Mouse (Mus musculus) CH12.LX (cell line): ENCODE data around the gene Tubd1. TPM values are rescaled to one million over a fixed set of nuclear protein-coding genes. Genes with fewer than 3 reads are reported as not detected.
A peak's percentile ranks its signal among the peaks of the same experiment; 100 is the strongest.

Experiments
- DNase-seq: peaks from one replicate; pipeline ENCODE4 v3.0.0-alpha.2; 2013; ENCODE audit errors: extremely low read depth
- H3K27ac ChIP-seq: 2 replicates; pipeline ENCODE4 v1.5.1; 2012; ENCODE audit warnings: low read depth, mild to moderate bottlenecking, control low read depth, moderate library complexity; ENCODE audit not compliant: insufficient read depth
- H3K27me3 ChIP-seq: replicated peaks from 2 replicates; pipeline ENCODE3; 2012; ENCODE audit warnings: inconsistent platforms
- H3K36me3 ChIP-seq, 2 experiments: replicated peaks in 1 of 2; 2 replicates each; pipeline versions ENCODE3 to v1.6.1; 2012; ENCODE audit warnings: inconsistent platforms in 1 of 2, low read length in 1 of 2, mild to moderate bottlenecking in 1 of 2, mixed read lengths in 1 of 2, moderate library complexity in 1 of 2; ENCODE audit not compliant: control insufficient read depth in 1 of 2, insufficient read depth in 1 of 2
- H3K4me1 ChIP-seq, 2 experiments: 2 replicates each; pipeline ENCODE4 v1.6.1; 2012; ENCODE audit warnings: inconsistent platforms in 1 of 2, moderate library complexity in 1 of 2; ENCODE audit not compliant: insufficient read depth in 2 of 2, control insufficient read depth in 1 of 2
- H3K4me2 ChIP-seq: 2 replicates; pipeline ENCODE4 v1.6.1; 2012; ENCODE audit warnings: low read depth, mild to moderate bottlenecking, control low read depth; ENCODE audit not compliant: poor library complexity, insufficient read depth, severe bottlenecking
- H3K4me3 ChIP-seq, 3 experiments: fragments of 150-350 bp in 1 of 3; sonication (generic) in 1 of 3; replicated peaks in 1 of 3; 2 replicates each; pipeline versions ENCODE3 to v1.5.1; 2011 to 2012; ENCODE audit warnings: low read depth in 2 of 3, low read length in 2 of 3, mild to moderate bottlenecking in 2 of 3, moderate library complexity in 2 of 3, control low read depth in 1 of 3, improper control_type of control experiment in 1 of 3, inconsistent platforms in 1 of 3, mixed read lengths in 1 of 3; ENCODE audit not compliant: poor library complexity in 1 of 3
- H3K79me2 ChIP-seq: replicated peaks from 2 replicates; pipeline ENCODE4 v1.6.1; 2012; ENCODE audit warnings: mild to moderate bottlenecking, moderate library complexity; ENCODE audit not compliant: control insufficient read depth, poor library complexity, insufficient read depth, severe bottlenecking; ENCODE audit errors: extremely low read depth
- H3K9ac ChIP-seq: 2 replicates; pipeline ENCODE4 v1.6.1; 2012; ENCODE audit warnings: low read depth, mild to moderate bottlenecking, control low read depth, moderate library complexity; ENCODE audit not compliant: insufficient read depth
- H3K9me3 ChIP-seq: replicated peaks from 2 replicates; pipeline ENCODE3; 2012; ENCODE audit warnings: low read length, inconsistent platforms, mixed read lengths
- BHLHE40 ChIP-seq: IDR thresholded peaks from 2 replicates; pipeline ENCODE4 v1.6.1; 2011; ENCODE audit warnings: mild to moderate bottlenecking, low read depth, low read length, improper control_type of control experiment
- CHD1 ChIP-seq: IDR thresholded peaks from 2 replicates; pipeline ENCODE4 v1.6.1; 2012; ENCODE audit warnings: low read depth, low read length, improper control_type of control experiment, inconsistent platforms
- CTCF ChIP-seq, 2 experiments: IDR thresholded peaks in 1 of 2; conservative IDR thresholded peaks in 1 of 2; 2 replicates each; pipeline ENCODE4 v1.5.1; 2011 to 2012; ENCODE audit warnings: low read depth in 2 of 2, low read length in 2 of 2, improper control_type of control experiment in 1 of 2, inconsistent platforms in 1 of 2, mild to moderate bottlenecking in 1 of 2, moderate library complexity in 1 of 2
- ELF1 ChIP-seq: IDR thresholded peaks from 2 replicates; pipeline ENCODE4 v1.6.1; 2014; ENCODE audit warnings: low read depth, mild to moderate bottlenecking, inconsistent platforms, low read length, improper control_type of control experiment
- EP300 ChIP-seq: IDR thresholded peaks from 2 replicates; pipeline ENCODE4 v1.6.1; 2011; ENCODE audit warnings: low read length, improper control_type of control experiment
- GABPA ChIP-seq: IDR thresholded peaks from 2 replicates; pipeline ENCODE4 v1.6.1; 2012; ENCODE audit warnings: low read depth, low read length, improper control_type of control experiment, inconsistent platforms; ENCODE audit not compliant: insufficient replicate concordance
- HCFC1 ChIP-seq: IDR thresholded peaks from 2 replicates; pipeline ENCODE4 v1.6.1; 2012; ENCODE audit warnings: low read depth, mild to moderate bottlenecking, inconsistent platforms, low read length, improper control_type of control experiment
- JUN ChIP-seq: IDR thresholded peaks from 2 replicates; pipeline ENCODE4 v1.6.1; 2011; ENCODE audit warnings: low read depth, mild to moderate bottlenecking, low read length, improper control_type of control experiment, moderate library complexity; ENCODE audit not compliant: insufficient read depth
- JUND ChIP-seq: conservative IDR thresholded peaks from 2 replicates; pipeline ENCODE4 v1.6.1; 2011; ENCODE audit warnings: low read depth, low read length, improper control_type of control experiment
- MAFK ChIP-seq: IDR thresholded peaks from 2 replicates; pipeline ENCODE4 v1.6.1; 2011; ENCODE audit warnings: low read length, improper control_type of control experiment; ENCODE audit not compliant: insufficient replicate concordance
- MAX ChIP-seq: IDR thresholded peaks from 2 replicates; pipeline ENCODE4 v1.6.1; 2011; ENCODE audit warnings: low read length, improper control_type of control experiment
- MAZ ChIP-seq: IDR thresholded peaks from 2 replicates; pipeline ENCODE4 v1.6.1; 2012; ENCODE audit warnings: low read depth, mild to moderate bottlenecking, inconsistent platforms, low read length, improper control_type of control experiment, moderate library complexity
- MEF2A ChIP-seq: IDR thresholded peaks from 2 replicates; pipeline ENCODE4 v1.6.1; 2014; ENCODE audit warnings: low read depth, mild to moderate bottlenecking, inconsistent platforms, low read length, improper control_type of control experiment, borderline replicate concordance
- MXI1 ChIP-seq: IDR thresholded peaks from 2 replicates; pipeline ENCODE4 v1.6.1; 2011; ENCODE audit warnings: mild to moderate bottlenecking, low read depth, low read length, improper control_type of control experiment
- MYC ChIP-seq: IDR thresholded peaks from 2 replicates; pipeline ENCODE4 v1.6.1; 2011; ENCODE audit warnings: low read depth, mild to moderate bottlenecking, improper control_type of control experiment, low read length
- NELFE ChIP-seq: IDR thresholded peaks from 2 replicates; pipeline ENCODE4 v1.6.1; 2011; ENCODE audit warnings: low read depth, low read length, improper control_type of control experiment
- NRF1 ChIP-seq: IDR thresholded peaks from 2 replicates; pipeline ENCODE4 v1.6.1; 2014; ENCODE audit warnings: low read depth, mild to moderate bottlenecking, inconsistent platforms, low read length, improper control_type of control experiment, moderate library complexity
- POLR2A ChIP-seq: IDR thresholded peaks from 2 replicates; pipeline ENCODE4 v1.6.1; 2011; ENCODE audit warnings: low read depth, mild to moderate bottlenecking, improper control_type of control experiment, low read length
- POLR2AphosphoS2 ChIP-seq: IDR thresholded peaks from 2 replicates; pipeline ENCODE4 v1.6.1; 2011; ENCODE audit warnings: low read depth, low read length, improper control_type of control experiment
- SIN3A ChIP-seq: IDR thresholded peaks from 2 replicates; pipeline ENCODE4 v1.6.1; 2012; ENCODE audit warnings: low read length, improper control_type of control experiment, inconsistent platforms
- TCF12 ChIP-seq: IDR thresholded peaks from 2 replicates; pipeline ENCODE4 v1.6.1; 2014; ENCODE audit warnings: low read depth, mild to moderate bottlenecking, inconsistent platforms, low read length, improper control_type of control experiment
- UBTF ChIP-seq: IDR thresholded peaks from 2 replicates; pipeline ENCODE4 v1.6.1; 2012; ENCODE audit warnings: low read depth, mild to moderate bottlenecking, inconsistent platforms, low read length, improper control_type of control experiment, moderate library complexity
- USF1 ChIP-seq: IDR thresholded peaks from 2 replicates; pipeline ENCODE4 v1.6.1; 2014; ENCODE audit warnings: low read depth, mild to moderate bottlenecking, inconsistent platforms, low read length, improper control_type of control experiment
- ZC3H11A ChIP-seq: IDR thresholded peaks from 2 replicates; pipeline ENCODE4 v1.6.1; 2012; ENCODE audit warnings: low read depth, mild to moderate bottlenecking, inconsistent platforms, low read length, improper control_type of control experiment
- ZKSCAN1 ChIP-seq: IDR thresholded peaks from 2 replicates; pipeline ENCODE4 v1.6.1; 2012; ENCODE audit warnings: low read depth, inconsistent platforms, low read length, improper control_type of control experiment, borderline replicate concordance
- ZNF384 ChIP-seq: IDR thresholded peaks from 2 replicates; pipeline ENCODE4 v1.6.1; 2012; ENCODE audit warnings: low read depth, low read length, improper control_type of control experiment, inconsistent platforms
- dilution Hi-C: fragments of 300-500 bp; cut with MboI; formaldehyde crosslinking; loops from 2 replicates; pipeline ENCODE4 v1.14.3; 2020; ENCODE audit warnings: low sequenced_read_pairs; ENCODE audit not compliant: extremely low pct_unique_long_range_greater_than_20kb, extremely low pct_ligation_motif_present
- in situ Hi-C: fragments of 300-500 bp; cut with MboI; formaldehyde crosslinking; loops from 3 replicates; pipeline ENCODE4 v1.14.3; 2019; ENCODE audit warnings: low sequenced_read_pairs, low pct_ligation_motif_present, low pct_unique_long_range_greater_than_20kb, mixed read lengths
- polyA plus RNA-seq: library from polyadenylated mRNA; unstranded; fragments of >175 nt; gene quantifications from 2 replicates; pipeline ENCODE4 v1.2.1, GENCODE M21; 2012; ENCODE audit warnings: low read depth; ENCODE audit not compliant: insufficient read length
- total RNA-seq, 2 experiments: library from RNA; depleted of rRNA; stranded (reverse); fragments of 300-350 nt in 1 of 2; fragments of >200 nt in 1 of 2; gene quantifications; 2 replicates each; pipeline ENCODE4 v1.2.3; 2012 to 2014

Tubd1 gene
- total and polyA plus RNA-seq, 3 experiments, result 9.7 to 12.6 (median 11.9) TPM

DNA sequence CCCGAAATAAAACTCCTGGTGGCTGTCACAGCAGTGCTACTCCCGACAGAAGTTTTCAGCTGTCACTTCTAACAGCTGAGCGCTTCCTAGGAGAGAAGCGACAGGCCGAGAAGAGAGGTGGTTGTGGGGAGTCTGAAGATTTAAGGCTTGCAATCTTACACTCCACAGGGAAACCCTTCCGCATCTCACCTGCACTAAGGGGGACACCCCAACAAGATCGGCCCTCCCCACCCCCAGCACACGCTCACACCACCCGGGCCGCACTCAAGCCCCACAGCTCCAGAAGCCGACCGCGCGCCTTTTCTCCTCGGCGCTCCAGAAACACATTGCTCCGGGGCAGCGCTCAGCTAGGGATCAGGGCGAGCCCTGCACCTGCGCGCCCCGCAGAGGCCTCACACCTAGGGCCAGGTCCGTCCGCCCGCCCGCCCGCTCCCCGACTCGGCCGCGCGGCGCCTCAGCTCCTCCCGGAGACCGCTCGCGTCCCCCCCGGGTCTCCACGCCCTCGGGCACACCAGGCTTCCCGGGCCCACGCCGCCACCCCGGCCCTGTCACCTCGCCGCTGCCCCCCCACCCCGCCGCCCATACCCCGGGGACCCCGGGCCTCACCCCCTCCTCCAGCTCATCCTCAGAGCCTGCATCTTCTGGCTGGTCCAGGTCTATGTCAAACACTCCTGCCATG lies 692 bp upstream of the Tubd1 start:
- H3K27me3 ChIP-seq, result no peaks in the 10 kb centered on the region
- peak overlapping the region; percentile 79; the same call in 1 of the 2 replicates for H3K4me2 ChIP-seq
- H3K9me3 ChIP-seq, result no peaks in the 10 kb centered on the region
- TF ChIP-seq ELF1 (no peak), USF1 (no peak), CTCF (conservative IDR thresholded peaks at IDR 0.05 in 1 of 2, IDR thresholded peaks at IDR 0.05 in 1 of 2; ENCODE audit: low read depth in 2 of 2, low read length in 2 of 2) (no peak), MAZ (no peak), JUN (no peak), TCF12 (peak; percentile 35; the same call in 1 of the 2 replicates), CHD1 (no peak; the same call in 1 of the 2 replicates), ZKSCAN1 (no peak), EP300 (no peak), GABPA (no peak), HCFC1 (no peak), POLR2A (no peak), NELFE (no peak), MYC (0 out of 2 replicates have a peak, but pooled peaks have one; percentile 26), BHLHE40 (no peak), MAX (no peak), MAFK (no peak), UBTF (peak; percentile 61), ZC3H11A (no peak), SIN3A (peak; percentile 90), ZNF384 (no peak), JUND (no peak), POLR2AphosphoS2 (no peak), MEF2A (no peak), NRF1 (peak; percentile 45), MXI1 (peak; percentile 51; the same call in 1 of the 2 replicates)
- in situ Hi-C loops, result no loop called here
- peaks cover 58% of the 10 kb centered on the region for H3K79me2 ChIP-seq
- H3K36me3 ChIP-seq, result peaks cover under 1 to 22% of the 10 kb centered on the region in 2 experiments
- dilution Hi-C loops, result no loop called here
- H3K4me3 ChIP-seq, result peak overlapping the region; percentile 83 to 97 (median 91)
- H3K9ac ChIP-seq, result peak overlapping the region; percentile 97
- DNase-seq, result peak; percentile 35
- H3K27ac ChIP-seq, result peak overlapping the region; percentile 63
- H3K4me1 ChIP-seq, result peaks cover 8 to 53% of the 10 kb centered on the region in 2 experiments; a peak in 3 of 4 replicates
